11 mouse cellular contexts compared by ENCODE assay signal in genomic region chr7:137549991-137550390, GRCm38 (mm10).
A peak's percentile ranks its signal among the peaks of the same experiment; 100 is the strongest.
DNase-seq lines count a peak whose midpoint lies in the region; ATAC-seq and TF ChIP-seq lines count a peak whose summit lies in the region.
"Had no signal": no experiment of that assay in that cellular context is flagged by ENCODE, and none has a peak within 500 bp of the region (broad histone marks: within the 10 kb centered on the region; RNA-seq: fewer than 3 reads in every experiment).

No protein-coding gene starts in this region.

- TF ChIP-seq CTCF in kidney, postnatal 0 days (IDR thresholded peaks at IDR 0.05; ENCODE audit: low read depth), result peak; percentile 71

- H3K27ac ChIP-seq in kidney, postnatal 0 days, result no peak overlapping the region
- no peak overlapping the region for H3K27ac ChIP-seq in kidney, embryonic 15.5 days
- no peak overlapping the region for H3K27ac ChIP-seq in kidney, embryonic 14.5 days (ENCODE audit: low read depth, low read length)
- no peak overlapping the region for H3K27ac ChIP-seq in intestine, embryonic 16.5 days (ENCODE audit: low read length)
- H3K27ac ChIP-seq: embryonic facial prominence, embryonic 13.5 days; limb, embryonic 15.5 days; stomach, embryonic 15.5 days had no signal

- no peak for ATAC-seq in kidney, postnatal 0 days (replicated peaks; ENCODE audit: low FRiP score, low read depth)
- no peak for ATAC-seq in kidney, embryonic 15.5 days (replicated peaks; ENCODE audit: low FRiP score)
- peak; percentile 41 for ATAC-seq in CD4-positive, CD25-positive, alpha-beta regulatory T cell, adult 4 months
- no peak for ATAC-seq in kidney, embryonic 14.5 days (ENCODE audit: low FRiP score, low TSS enrichment)
- ATAC-seq in intestine, embryonic 16.5 days, result no peak

- 31% methylated on average over 2 of the region's 2 CpGs for WGBS in kidney, postnatal 0 days
- 39% methylated on average over 2 of the region's 2 CpGs for whole genome bisulfite sequencing in kidney, embryonic 15.5 days
- 34% methylated on average over 2 of the region's 2 CpGs for WGBS in kidney, embryonic 14.5 days
- WGBS in intestine, embryonic 16.5 days, result 29% methylated on average over 2 of the region's 2 CpGs

- DNase-seq in kidney, postnatal 0 days (ENCODE audit: low spot score), result peak; percentile 59
- DNase-seq in 416B (ENCODE audit: low read depth), result peak; percentile 60
- DNase-seq in embryo, embryonic 11.5 days (ENCODE audit: low read depth, low spot score), result peak; percentile 50
- peak; percentile 79 for DNase-seq in retina, embryonic 14.5 days (ENCODE audit: low spot score)

- H3K4me3 ChIP-seq in kidney, postnatal 0 days (replicated peaks; ENCODE audit: low read depth, low read length), result no peak overlapping the region
- no peak overlapping the region for H3K4me3 ChIP-seq in kidney, embryonic 15.5 days (replicated peaks)
- H3K4me3 ChIP-seq in kidney, embryonic 14.5 days (ENCODE audit: low read length), result no peak overlapping the region
- no peak overlapping the region for H3K4me3 ChIP-seq in intestine, embryonic 16.5 days (ENCODE audit: low read length)
- H3K4me3 ChIP-seq: embryonic facial prominence, embryonic 13.5 days; limb, embryonic 15.5 days; stomach, embryonic 15.5 days had no signal

- H3K4me1 ChIP-seq in kidney, postnatal 0 days (replicated peaks; ENCODE audit: insufficient read depth, low read length), result no peaks in the 10 kb centered on the region
- H3K4me1 ChIP-seq in kidney, embryonic 15.5 days, result peaks cover 7% of the 10 kb centered on the region; the same call in 1 of the 2 replicates
- no peaks in the 10 kb centered on the region for H3K4me1 ChIP-seq in kidney, embryonic 14.5 days (ENCODE audit: control insufficient read depth, insufficient read depth, low read length)
- H3K4me1 ChIP-seq in intestine, embryonic 16.5 days (ENCODE audit: control insufficient read depth, insufficient read depth, low read length), result no peaks in the 10 kb centered on the region
- H3K4me1 ChIP-seq: embryonic facial prominence, embryonic 13.5 days; limb, embryonic 15.5 days; stomach, embryonic 15.5 days had no signal

- no peaks in the 10 kb centered on the region for H3K36me3 ChIP-seq in kidney, postnatal 0 days (ENCODE audit: insufficient read depth, low read length)
- no peaks in the 10 kb centered on the region for H3K36me3 ChIP-seq in kidney, embryonic 15.5 days
- no peaks in the 10 kb centered on the region for H3K36me3 ChIP-seq in kidney, embryonic 14.5 days (ENCODE audit: control insufficient read depth, insufficient read depth, low read length)
- no peaks in the 10 kb centered on the region for H3K36me3 ChIP-seq in intestine, embryonic 16.5 days (ENCODE audit: control insufficient read depth, insufficient read depth, low read length)
- H3K36me3 ChIP-seq: embryonic facial prominence, embryonic 13.5 days; limb, embryonic 15.5 days; stomach, embryonic 15.5 days had no signal

- no peaks in the 10 kb centered on the region for H3K27me3 ChIP-seq in kidney, postnatal 0 days (ENCODE audit: insufficient read depth, low read length)
- H3K27me3 ChIP-seq in kidney, embryonic 15.5 days, result no peaks in the 10 kb centered on the region
- no peaks in the 10 kb centered on the region for H3K27me3 ChIP-seq in kidney, embryonic 14.5 days (ENCODE audit: control insufficient read depth, insufficient read depth, low read length)
- no peaks in the 10 kb centered on the region for H3K27me3 ChIP-seq in intestine, embryonic 16.5 days (replicated peaks; ENCODE audit: control insufficient read depth, insufficient read depth, low read length)
- H3K27me3 ChIP-seq: embryonic facial prominence, embryonic 13.5 days; limb, embryonic 15.5 days; stomach, embryonic 15.5 days had no signal

- no peaks in the 10 kb centered on the region for H3K9me3 ChIP-seq in kidney, postnatal 0 days (replicated peaks; ENCODE audit: low read length)
- no peaks in the 10 kb centered on the region for H3K9me3 ChIP-seq in kidney, embryonic 15.5 days (replicated peaks)
- no peaks in the 10 kb centered on the region for H3K9me3 ChIP-seq in kidney, embryonic 14.5 days (ENCODE audit: control insufficient read depth, low read length)
- no peaks in the 10 kb centered on the region for H3K9me3 ChIP-seq in intestine, embryonic 16.5 days (ENCODE audit: control insufficient read depth, low read length)
- H3K9me3 ChIP-seq: embryonic facial prominence, embryonic 13.5 days; limb, embryonic 15.5 days; stomach, embryonic 15.5 days had no signal

- H3K4me2 ChIP-seq in kidney, postnatal 0 days (ENCODE audit: low read length), result no peak overlapping the region
- H3K4me2 ChIP-seq in kidney, embryonic 15.5 days, result no peak overlapping the region
- H3K4me2 ChIP-seq in kidney, embryonic 14.5 days (replicated peaks; ENCODE audit: low read depth, low read length), result no peak overlapping the region
- H3K4me2 ChIP-seq in intestine, embryonic 16.5 days (ENCODE audit: low read depth, low read length), result no peak overlapping the region
- H3K4me2 ChIP-seq: embryonic facial prominence, embryonic 13.5 days; limb, embryonic 15.5 days; stomach, embryonic 15.5 days had no signal

- no peak overlapping the region for H3K9ac ChIP-seq in kidney, postnatal 0 days (ENCODE audit: low read depth, low read length)
- H3K9ac ChIP-seq in kidney, embryonic 15.5 days, result no peak overlapping the region
- H3K9ac ChIP-seq in kidney, embryonic 14.5 days (ENCODE audit: low read depth, low read length), result no peak overlapping the region
- no peak overlapping the region for H3K9ac ChIP-seq in intestine, embryonic 16.5 days (ENCODE audit: low read depth, low read length)
- H3K9ac ChIP-seq: embryonic facial prominence, embryonic 13.5 days; limb, embryonic 15.5 days; stomach, embryonic 15.5 days had no signal
